Mouse (Mus musculus) Patski (cell line): ENCODE measurements around the gene Tmem120a. TPM values are rescaled to one million over a fixed set of nuclear protein-coding genes. Genes with fewer than 3 reads are reported as not detected.

ENCODE experiments used
- ATAC-seq: fragments of 100-300 bp; one replicate; pipeline ENCODE4 v1.8.0; 2021
- CTCF ChIA-PET: fragments of 350-600 bp; sonication (Branson Sonifier 250); formaldehyde crosslinking; loops from one replicate; lab custom pipeline; 2022; ENCODE audit warnings: inconsistent platforms; lab: Charles Lee
- POLR2A ChIA-PET: fragments of 350-600 bp; sonication (Branson Sonifier 250); formaldehyde crosslinking; loops from one replicate; lab custom pipeline; 2022; ENCODE audit warnings: antibody characterized with exemption, inconsistent platforms; lab: Charles Lee
- DNase-seq: peaks from one replicate; pipeline ENCODE4 v3.0.0-alpha.2; 2011; ENCODE audit warnings: low read depth, low spot score
- H3K27me3 ChIP-seq: fragments of 371-371 bp; one replicate; pipeline ENCODE4 v1.5.1; 2021
- CTCF ChIP-seq: fragments of 100-300 bp; IDR thresholded peaks from one replicate; pipeline ENCODE4 v1.5.1; 2021
- in situ Hi-C: fragments of 300-500 bp; cut with MboI; formaldehyde crosslinking; loops from 3 replicates; pipeline ENCODE4 v1.11.1; 2018; ENCODE audit warnings: low pct_unique_long_range_greater_than_20kb, mixed read lengths
- polyA plus RNA-seq: library from polyadenylated mRNA; unstranded; gene quantifications from one replicate; pipeline ENCODE4 v1.2.3, GENCODE M21; 2021

Tmem120a gene
- polyA plus RNA-seq, 1 experiment from 2014 or later, result 66.3 TPM

DNA sequence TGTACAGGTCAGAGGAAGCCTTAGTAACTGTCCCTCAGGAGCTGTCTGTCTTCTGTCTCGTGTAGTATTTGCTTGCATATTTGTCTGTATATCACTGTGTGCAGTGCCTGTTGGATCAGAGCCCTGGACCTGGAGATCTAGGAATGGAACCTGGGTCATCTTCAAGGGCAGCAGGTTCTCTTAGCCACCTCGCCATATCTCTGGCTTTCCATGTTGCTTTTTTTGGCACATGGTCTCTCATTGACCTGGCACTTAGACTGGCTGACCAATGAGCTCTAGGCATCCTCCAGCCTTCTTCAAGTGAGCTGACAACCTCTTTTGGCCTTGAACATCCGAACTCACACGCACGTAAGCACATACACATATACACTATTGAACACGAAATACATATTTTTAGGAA lies 42.1 kb downstream of the Tmem120a start:
- POLR2A ChIA-PET, result interaction anchor here (1.1 kb wide), 1 partner anchor 12 kb away, joined by 4 read pairs; no protein-coding TSS in a partner anchor
- ATAC-seq, result no peak
- TF ChIP-seq CTCF, result no peak
- no peaks in the 10 kb centered on the region for H3K27me3 ChIP-seq
- DNase-seq, result no peak
- in situ Hi-C loops, result loop anchor here (25.0 kb wide), 1 partner anchor 1385 kb away; no protein-coding TSS in a partner anchor
- CTCF ChIA-PET, result interaction anchor here (1.0 to 2.1 kb wide), 4 partner anchors 10 to 72 kb away, joined by 3 to 9 read pairs (median 5); no protein-coding TSS in a partner anchor

DNA sequence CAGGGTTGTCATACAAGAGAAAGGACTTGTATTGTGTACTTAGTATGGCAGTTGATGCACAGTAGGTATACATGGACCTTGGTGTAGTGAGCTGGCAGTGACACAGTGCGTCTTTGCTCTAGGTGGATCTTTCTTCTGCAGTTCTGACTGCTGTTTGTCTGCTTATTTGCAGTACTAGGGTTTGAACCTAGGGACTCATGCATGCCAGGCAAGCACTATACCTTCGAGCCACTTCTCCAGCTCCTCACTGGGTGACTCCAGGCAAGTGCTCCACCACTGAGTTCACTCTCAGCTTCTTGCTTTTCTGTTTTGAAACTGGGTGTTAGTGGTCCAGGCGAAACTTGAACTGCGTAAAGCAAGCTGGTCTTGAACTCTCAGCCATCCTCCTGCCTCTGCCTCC lies 42.6 kb downstream of the Tmem120a start:
- in situ Hi-C loops, result loop anchor here (25.0 kb wide), 1 partner anchor 1386 kb away; no protein-coding TSS in a partner anchor
- H3K27me3 ChIP-seq, result no peaks in the 10 kb centered on the region
- CTCF ChIA-PET, result interaction anchor here (1.0 to 2.1 kb wide), 4 partner anchors 11 to 71 kb away, joined by 3 to 9 read pairs (median 5); no protein-coding TSS in a partner anchor
- POLR2A ChIA-PET, result interaction anchor here (1.1 kb wide), 1 partner anchor 12 kb away, joined by 4 read pairs; no protein-coding TSS in a partner anchor
- no peak for DNase-seq
- no peak for TF ChIP-seq CTCF
- no peak for ATAC-seq

DNA sequence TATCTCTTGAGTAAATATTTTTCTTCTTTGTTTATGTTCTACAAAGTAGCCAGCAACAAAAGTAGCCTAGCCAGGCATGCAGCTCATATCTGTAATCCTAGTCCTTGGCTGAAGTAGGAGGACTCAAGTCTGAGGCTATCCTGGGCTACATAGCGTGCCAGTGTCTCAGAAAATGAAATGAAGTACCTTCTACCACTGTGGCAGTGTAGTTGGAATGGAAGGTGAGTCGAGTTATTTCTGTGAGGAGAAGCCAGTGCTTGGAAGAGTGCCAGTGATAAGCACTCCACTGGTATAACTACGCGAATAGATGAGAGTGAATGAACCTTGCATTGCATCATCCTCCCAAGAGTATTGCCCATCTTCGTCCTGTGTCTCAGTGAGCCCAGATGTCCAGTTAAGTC lies 46.5 kb downstream of the Tmem120a start:
- in situ Hi-C loops, result no loop called here
- ChIA-PET POLR2A (no interaction called here), CTCF (no interaction called here)
- no peaks in the 10 kb centered on the region for H3K27me3 ChIP-seq
- no peak for TF ChIP-seq CTCF
- ATAC-seq, result no peak
- no peak for DNase-seq

DNA sequence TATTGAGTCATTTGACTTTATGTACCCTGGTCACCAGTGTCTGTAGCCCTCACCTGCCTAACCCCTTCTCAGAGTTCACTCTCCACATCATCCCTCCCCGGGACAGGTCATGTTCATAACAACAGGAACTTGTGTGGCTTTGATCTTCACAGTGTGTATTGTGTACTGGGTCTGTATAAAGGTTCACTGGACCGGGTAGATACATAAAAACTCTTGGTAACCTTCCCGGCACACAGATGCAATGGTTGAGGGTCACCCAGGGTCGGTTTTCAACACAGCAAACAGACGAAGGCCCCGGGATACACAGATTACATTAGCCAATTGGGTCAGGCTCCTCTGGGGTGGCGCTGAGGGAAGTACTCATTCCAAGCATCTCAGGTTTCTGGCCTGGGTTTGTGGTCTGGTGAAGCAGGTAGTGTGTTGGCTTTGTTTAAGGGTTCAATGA lies 48.9 kb downstream of the Tmem120a start:
- POLR2A ChIA-PET, result no interaction called here
- no peak for DNase-seq
- no peaks in the 10 kb centered on the region for H3K27me3 ChIP-seq
- in situ Hi-C loops, result no loop called here
- ATAC-seq, result peak; percentile 35
- CTCF ChIA-PET, result no interaction called here
- TF ChIP-seq CTCF, result no peak

DNA sequence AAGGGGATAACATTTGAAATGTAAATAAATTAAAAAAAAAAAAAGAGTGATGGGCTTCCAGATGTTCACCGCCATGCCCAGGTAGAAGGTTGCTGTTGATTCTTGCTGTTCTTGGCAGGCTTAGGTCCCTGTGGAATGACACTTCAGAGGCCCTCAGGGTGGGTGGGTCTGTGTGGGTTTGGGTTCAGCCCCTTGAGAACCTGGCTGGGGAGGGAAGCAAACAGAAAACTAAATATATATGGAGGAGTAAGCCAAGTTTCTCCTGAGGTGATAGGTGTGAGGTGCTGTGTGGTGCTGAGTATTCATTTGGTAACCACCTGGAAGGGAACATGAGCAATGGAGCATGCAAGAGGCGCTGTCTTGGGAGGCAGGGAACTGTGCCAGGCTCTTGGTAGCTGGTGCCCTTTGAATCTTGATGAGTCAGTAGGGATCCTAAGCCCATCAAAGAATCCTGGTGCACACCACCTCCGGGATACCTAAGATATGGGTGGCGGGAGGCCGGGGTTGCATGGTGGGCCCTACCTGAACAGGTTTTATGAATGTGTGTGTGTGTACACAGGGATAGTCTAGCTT lies 50.9 kb downstream of the Tmem120a start:
- DNase-seq, result no peak
- TF ChIP-seq CTCF, result no peak
- CTCF ChIA-PET, result no interaction called here
- H3K27me3 ChIP-seq, result no peaks in the 10 kb centered on the region
- POLR2A ChIA-PET, result no interaction called here
- no peak for ATAC-seq
- in situ Hi-C loops, result no loop called here

DNA sequence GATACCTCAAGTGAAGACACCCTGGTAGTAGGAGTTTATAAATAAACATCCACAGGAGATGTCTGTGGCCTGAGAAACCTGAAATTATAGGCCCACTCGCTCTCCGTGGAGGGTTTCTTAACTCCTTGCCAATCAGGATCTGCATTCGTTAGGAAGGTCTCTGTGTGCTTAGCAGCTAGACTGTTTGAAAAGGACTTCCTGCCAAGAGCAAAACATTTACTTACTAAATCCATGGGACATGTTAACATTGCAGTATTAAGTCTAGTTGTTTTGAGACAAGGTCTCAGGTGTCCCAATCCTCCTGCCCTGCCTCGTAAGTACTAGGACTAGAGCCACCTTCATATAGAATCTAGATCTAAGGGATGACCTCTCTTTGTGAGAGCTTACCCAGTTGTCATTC lies 53.0 kb downstream of the Tmem120a start:
- no peaks in the 10 kb centered on the region for H3K27me3 ChIP-seq
- no peak for TF ChIP-seq CTCF
- ATAC-seq, result no peak
- in situ Hi-C loops, result no loop called here
- CTCF ChIA-PET, result interaction anchor here (2.0 to 3.2 kb wide), 2 partner anchors 18 to 61 kb away, joined by 6 to 13 read pairs; no protein-coding TSS in a partner anchor
- DNase-seq, result no peak
- POLR2A ChIA-PET, result interaction anchor here (1.5 kb wide), 1 partner anchor 16 kb away, joined by 3 read pairs; no protein-coding TSS in a partner anchor

DNA sequence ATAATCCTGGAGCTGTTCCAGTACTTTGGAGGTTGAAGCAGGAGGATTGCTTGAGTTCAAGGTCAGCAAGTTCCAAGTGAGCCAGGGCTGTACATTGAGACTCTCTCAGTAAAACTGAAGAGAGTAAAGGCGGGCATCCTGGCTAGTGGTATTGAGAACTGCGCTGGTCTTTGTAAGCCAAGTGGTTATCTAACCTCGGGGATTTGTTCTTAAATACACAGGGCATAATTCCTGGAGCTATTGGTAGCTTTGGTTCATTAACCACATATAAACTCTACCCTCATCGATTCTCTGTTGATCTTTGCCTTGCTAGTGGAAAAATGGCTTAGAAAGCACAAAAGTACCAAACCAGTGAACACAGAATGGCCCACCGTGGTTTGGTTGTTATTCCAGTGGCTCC lies 53.8 kb downstream of the Tmem120a start:
- POLR2A ChIA-PET, result interaction anchor here (0.6 to 1.5 kb wide), 3 partner anchors 17 to 940 kb away, joined by 3 to 6 read pairs (median 3); no protein-coding TSS in a partner anchor
- TF ChIP-seq CTCF, result no peak
- DNase-seq (no peak), ATAC-seq (no peak)
- H3K27me3 ChIP-seq, result no peaks in the 10 kb centered on the region
- CTCF ChIA-PET, result interaction anchor here (0.9 to 3.2 kb wide), 5 partner anchors 10 to 60 kb away, joined by 3 to 13 read pairs (median 4); partner anchors contain the start of gene Tmem120a
- in situ Hi-C loops, result no loop called here

Other genes with a start within 250 kb of the Tmem120a start
- gene Hip1, start 199.3 kb downstream of the Tmem120a start, polyA plus RNA-seq, result 74.3 TPM
- not detected for gene Ccl26, start 180.9 kb downstream of the Tmem120a start, polyA plus RNA-seq
- not detected for gene Ccl24, start 171.4 kb downstream of the Tmem120a start, polyA plus RNA-seq
- 36.7 TPM for gene Rhbdd2, start 111.8 kb downstream of the Tmem120a start, polyA plus RNA-seq
- gene Por, start 74.4 kb downstream of the Tmem120a start, polyA plus RNA-seq, result 98.3 TPM
- 1.5 TPM for gene Styxl1, start 33.9 kb upstream of the Tmem120a start, polyA plus RNA-seq
- gene Mdh2, start 34.0 kb upstream of the Tmem120a start, polyA plus RNA-seq, result 1,249 TPM
- 0.01 TPM for gene Srrm3, start 62.4 kb upstream of the Tmem120a start, polyA plus RNA-seq
- gene Hspb1, start 143.5 kb upstream of the Tmem120a start, polyA plus RNA-seq, result 616 TPM
- 237 TPM for gene Ywhag, start 190.2 kb upstream of the Tmem120a start, polyA plus RNA-seq
- gene Ssc4d, start 230.1 kb upstream of the Tmem120a start, polyA plus RNA-seq, result 2.4 TPM
- gene Zp3, start 235.7 kb upstream of the Tmem120a start, polyA plus RNA-seq, result 0.04 TPM